Comparison of ENCODE assay signal across 14 mouse cellular contexts in the genomic region with DNA sequence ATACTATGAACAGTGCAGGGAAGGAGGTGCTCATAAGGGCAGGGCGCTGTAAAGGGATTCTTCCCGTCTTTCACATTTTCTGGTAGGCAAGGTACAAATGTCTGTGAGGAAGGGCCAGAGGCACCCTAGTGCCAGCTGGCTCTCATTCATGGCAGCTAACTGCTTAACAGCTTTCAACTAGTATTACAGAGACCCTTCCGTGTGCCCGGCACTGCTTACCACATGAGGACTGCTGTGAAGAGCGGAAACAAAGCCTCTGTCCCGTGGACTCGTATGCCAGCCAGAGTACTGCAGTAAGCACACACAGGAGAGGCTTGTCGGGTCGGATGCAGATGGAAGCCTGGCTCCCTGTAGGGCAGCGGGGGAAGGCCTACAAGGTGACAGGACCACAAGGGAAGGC.
DNase-seq lines count a peak whose midpoint lies in the region; ATAC-seq and TF ChIP-seq lines count a peak whose summit lies in the region.
"Had no signal": no experiment of that assay in that cellular context is flagged by ENCODE, and none has a peak within 500 bp of the region (broad histone marks: within the 10 kb centered on the region; RNA-seq: fewer than 3 reads in every experiment).

No protein-coding gene starts in this region.

- H3K4me2 ChIP-seq in limb, embryonic 13.5 days (replicated peaks): no peak overlapping the region
- H3K4me2 ChIP-seq in intestine, embryonic 16.5 days (ENCODE audit: low read depth, low read length): no peak overlapping the region
- H3K4me2 ChIP-seq: heart, embryonic 15.5 days had no signal

- TF ChIP-seq POLR2A in cerebellum, adult 2 months (IDR thresholded peaks at IDR 0.05; ENCODE audit: borderline replicate concordance, insufficient read depth, low read length): no peak
- no peak for TF ChIP-seq POLR2A in cortical plate, adult 2 months (IDR thresholded peaks at IDR 0.05; ENCODE audit: extremely low read depth, insufficient read depth, low read length)

- H3K4me3 ChIP-seq in cerebellum, adult 2 months (replicated peaks; ENCODE audit: insufficient read depth, low read depth, low read length): no peak overlapping the region
- no peak overlapping the region for H3K4me3 ChIP-seq in left cerebral cortex, adult 2 months
- no peak overlapping the region for H3K4me3 ChIP-seq in cortical plate, adult 2 months (ENCODE audit: insufficient read depth, low read length)
- no peak overlapping the region for H3K4me3 ChIP-seq in limb, embryonic 13.5 days
- no peak overlapping the region for H3K4me3 ChIP-seq in intestine, embryonic 16.5 days (ENCODE audit: low read length)
- H3K4me3 ChIP-seq: heart, embryonic 15.5 days had no signal

- no peaks in the 10 kb centered on the region for H3K9me3 ChIP-seq in limb, embryonic 13.5 days
- H3K9me3 ChIP-seq in intestine, embryonic 16.5 days (ENCODE audit: control insufficient read depth, low read length): no peaks in the 10 kb centered on the region
- H3K9me3 ChIP-seq: heart, embryonic 15.5 days had no signal

- 32% methylated on average over 10 of the region's 10 CpGs for WGBS in cerebellum, adult 2 months
- WGBS in limb, embryonic 13.5 days: 62% methylated on average over 10 of the region's 10 CpGs
- WGBS in intestine, embryonic 16.5 days: 80% methylated on average over 10 of the region's 10 CpGs

- H3K9ac ChIP-seq in limb, embryonic 13.5 days: no peak overlapping the region
- H3K9ac ChIP-seq in intestine, embryonic 16.5 days (ENCODE audit: low read depth, low read length): no peak overlapping the region
- H3K9ac ChIP-seq: heart, embryonic 15.5 days; liver, postnatal 0 days had no signal

- DNase-seq in cerebellum, adult 2 months: peak; percentile 15 to 33
- DNase-seq in cerebellum, adult 11-12 months: no peak
- no peak for DNase-seq in left cerebral cortex, adult 2 months (ENCODE audit: extremely low spot score in 1 of 2, low spot score in 2 of 2)
- DNase-seq in left cerebral cortex, postnatal 25 days (ENCODE audit: low spot score in 2 of 2): no peak
- no peak for DNase-seq in lung, postnatal 36 days
- DNase-seq: adrenal gland, postnatal 25 days; gastrocnemius, postnatal 36 days; kidney, adult 11 months; kidney, postnatal 4 days; liver, postnatal 0 days had no signal

- TF ChIP-seq CTCF in cerebellum, adult 2 months (IDR thresholded peaks at IDR 0.05; ENCODE audit: borderline replicate concordance, insufficient read depth, low read depth, low read length): no peak
- TF ChIP-seq CTCF in left cerebral cortex, adult 2 months (IDR thresholded peaks at IDR 0.05): no peak
- no peak for TF ChIP-seq CTCF in cortical plate, adult 2 months (IDR thresholded peaks at IDR 0.05; ENCODE audit: extremely low read depth, insufficient read depth, low read length)

- no peaks in the 10 kb centered on the region for H3K36me3 ChIP-seq in limb, embryonic 13.5 days
- no peaks in the 10 kb centered on the region; the same call in 1 of the 2 replicates for H3K36me3 ChIP-seq in intestine, embryonic 16.5 days (ENCODE audit: control insufficient read depth, insufficient read depth, low read length)
- H3K36me3 ChIP-seq: heart, embryonic 15.5 days had no signal

- intact Hi-C loops in left cerebral cortex, adult 2 months (cut with DNase I): loop anchor here (5.0 kb wide), 2 partner anchors 43 to 63 kb away; no protein-coding TSS in a partner anchor
- intact Hi-C loops in left cerebral cortex, postnatal 25 days (cut with DNase I): loop anchor here (5.0 kb wide), 3 partner anchors 43 to 117 kb away; partner anchors contain the start of gene Cdk5r1

- H3K27ac ChIP-seq in cerebellum, adult 2 months (ENCODE audit: insufficient read depth, low read length): no peak overlapping the region
- peak overlapping the region; percentile 61 for H3K27ac ChIP-seq in left cerebral cortex, adult 2 months
- peak overlapping the region; percentile 4; the same call in 1 of the 2 replicates for H3K27ac ChIP-seq in cortical plate, adult 2 months (ENCODE audit: insufficient read depth, low read length)
- peak overlapping the region; percentile 39; the same call in 1 of the 2 replicates for H3K27ac ChIP-seq in limb, embryonic 13.5 days
- H3K27ac ChIP-seq in intestine, embryonic 16.5 days (ENCODE audit: low read length): no peak overlapping the region
- H3K27ac ChIP-seq: heart, embryonic 15.5 days had no signal

- H3K4me1 ChIP-seq in cerebellum, adult 2 months (ENCODE audit: control insufficient read depth, insufficient read depth, low read length): peaks cover 18% of the 10 kb centered on the region
- H3K4me1 ChIP-seq in cortical plate, adult 2 months (ENCODE audit: control insufficient read depth, insufficient read depth, low read length): peaks cover 13% of the 10 kb centered on the region
- 0 out of 2 replicates have a peak, but pooled peaks cover 8% of the 10 kb centered on the region for H3K4me1 ChIP-seq in limb, embryonic 13.5 days
- H3K4me1 ChIP-seq in intestine, embryonic 16.5 days (ENCODE audit: control insufficient read depth, insufficient read depth, low read length): no peaks in the 10 kb centered on the region
- H3K4me1 ChIP-seq: heart, embryonic 15.5 days had no signal

- no peaks in the 10 kb centered on the region for H3K27me3 ChIP-seq in cerebellum, adult 2 months (ENCODE audit: control insufficient read depth, insufficient read depth, low read length)
- H3K27me3 ChIP-seq in limb, embryonic 13.5 days: no peaks in the 10 kb centered on the region
- H3K27me3 ChIP-seq in intestine, embryonic 16.5 days (replicated peaks; ENCODE audit: control insufficient read depth, insufficient read depth, low read length): no peaks in the 10 kb centered on the region
- H3K27me3 ChIP-seq: heart, embryonic 15.5 days had no signal

- no peak for ATAC-seq in limb, embryonic 13.5 days (ENCODE audit: low FRiP score, low read depth)
- no peak for ATAC-seq in intestine, embryonic 16.5 days
- ATAC-seq: liver, postnatal 0 days had no signal

Comparison
In these comparisons a context has a peak if more than half of its experiments do, and no peak if none do; other contexts are left out.
1. DNase-seq: peak in cerebellum, adult 2 months (2 of 2); none in cerebellum, adult 11-12 months (single experiment), left cerebral cortex, adult 2 months (0 of 2), left cerebral cortex, postnatal 25 days (0 of 2) and lung, postnatal 36 days (single experiment).
2. H3K27ac ChIP-seq: peak in left cerebral cortex, adult 2 months (single experiment), cortical plate, adult 2 months (single experiment) and limb, embryonic 13.5 days (single experiment); none in cerebellum, adult 2 months (single experiment) and intestine, embryonic 16.5 days (single experiment).